10 mouse cellular contexts compared by ENCODE assay signal in the genomic region with DNA sequence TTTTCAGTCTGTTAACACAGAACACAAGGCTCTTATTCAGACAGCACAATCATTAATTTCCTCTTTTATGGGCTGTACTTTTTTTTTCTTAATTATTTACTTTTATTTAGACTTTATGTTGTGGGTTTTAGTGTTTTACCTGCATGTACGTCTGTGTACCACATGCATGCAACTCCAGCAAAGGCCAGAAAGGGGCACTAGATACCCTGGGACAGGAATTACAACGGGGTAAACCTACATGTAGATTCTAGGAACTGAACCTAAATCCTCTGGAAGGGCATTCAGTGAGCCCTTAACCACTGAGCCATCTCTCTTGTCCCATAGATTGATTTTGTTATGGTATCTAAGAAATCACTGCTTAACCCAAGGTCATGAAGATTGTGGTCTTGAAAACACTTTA. TPM values are rescaled to one million over a fixed set of nuclear protein-coding genes. Genes with fewer than 3 reads are reported as not detected.
DNase-seq lines count a peak whose midpoint lies in the region; ATAC-seq and TF ChIP-seq lines count a peak whose summit lies in the region.
"Had no signal": no experiment of that assay in that cellular context is flagged by ENCODE, and none has a peak within 500 bp of the region (broad histone marks: within the 10 kb centered on the region; RNA-seq: fewer than 3 reads in every experiment).

No protein-coding gene starts in this region.

- H3K27ac ChIP-seq in kidney, embryonic 15.5 days: no peak overlapping the region
- H3K27ac ChIP-seq in cerebellum, adult 2 months (ENCODE audit: insufficient read depth, low read length): no peak overlapping the region
- H3K27ac ChIP-seq: heart, embryonic 13.5 days; limb, embryonic 15.5 days; midbrain, embryonic 10.5 days had no signal

- peak; percentile 38 for DNase-seq in kidney, adult 9 months
- peak; percentile 25 for DNase-seq in thymus, postnatal 4 days
- no peak for DNase-seq in thymus, postnatal 0 days (ENCODE audit: low spot score)
- peak in 1 of 2 experiments; percentile 22 for DNase-seq in cerebellum, adult 2 months
- DNase-seq in urinary bladder, postnatal 4 days (ENCODE audit: low spot score in 2 of 2): no peak

- peak; percentile 56; the same call in 1 of the 2 replicates for TF ChIP-seq CTCF in cerebellum, adult 2 months (IDR thresholded peaks at IDR 0.05; ENCODE audit: borderline replicate concordance, insufficient read depth, low read depth, low read length)

- peaks cover 42% of the 10 kb centered on the region for H3K36me3 ChIP-seq in kidney, embryonic 15.5 days

- H3K4me1 ChIP-seq in kidney, embryonic 15.5 days: no peaks in the 10 kb centered on the region
- H3K4me1 ChIP-seq in cerebellum, adult 2 months (ENCODE audit: control insufficient read depth, insufficient read depth, low read length): no peaks in the 10 kb centered on the region
- H3K4me1 ChIP-seq: heart, embryonic 13.5 days; limb, embryonic 15.5 days; midbrain, embryonic 10.5 days had no signal

- H3K4me2 ChIP-seq in kidney, embryonic 15.5 days: no peak overlapping the region
- H3K4me2 ChIP-seq: heart, embryonic 13.5 days; limb, embryonic 15.5 days had no signal

- no peaks in the 10 kb centered on the region; the same call in 1 of the 2 replicates for H3K9me3 ChIP-seq in kidney, embryonic 15.5 days (replicated peaks)
- H3K9me3 ChIP-seq: heart, embryonic 13.5 days; limb, embryonic 15.5 days; midbrain, embryonic 10.5 days had no signal

- no peak for ATAC-seq in kidney, embryonic 15.5 days (replicated peaks; ENCODE audit: low FRiP score)
- no peak for ATAC-seq in megakaryocyte, adult 5-6 weeks (ENCODE audit: poor library complexity, severe bottlenecking)

- TF ChIP-seq POLR2A in cerebellum, adult 2 months (IDR thresholded peaks at IDR 0.05; ENCODE audit: borderline replicate concordance, insufficient read depth, low read length): no peak

- 58% methylated on average over 2 of the region's 2 CpGs for WGBS in kidney, embryonic 15.5 days
- WGBS in cerebellum, adult 2 months: 66% methylated on average over 2 of the region's 2 CpGs

- no peaks in the 10 kb centered on the region for H3K27me3 ChIP-seq in kidney, embryonic 15.5 days
- no peaks in the 10 kb centered on the region for H3K27me3 ChIP-seq in cerebellum, adult 2 months (ENCODE audit: control insufficient read depth, insufficient read depth, low read length)
- H3K27me3 ChIP-seq: heart, embryonic 13.5 days; limb, embryonic 15.5 days had no signal

- H3K9ac ChIP-seq in kidney, embryonic 15.5 days: no peak overlapping the region
- H3K9ac ChIP-seq: heart, embryonic 13.5 days; limb, embryonic 15.5 days had no signal

- H3K4me3 ChIP-seq in kidney, embryonic 15.5 days (replicated peaks): no peak overlapping the region
- H3K4me3 ChIP-seq in cerebellum, adult 2 months (replicated peaks; ENCODE audit: insufficient read depth, low read depth, low read length): no peak overlapping the region
- H3K4me3 ChIP-seq: heart, embryonic 13.5 days; limb, embryonic 15.5 days; midbrain, embryonic 10.5 days had no signal

RNA-seq across cellular contexts. Expression of a gene that starts 15.4 kb away (rescaled TPM):
- 59.8 and 60.4 TPM in 2 replicates for polyA plus RNA-seq in kidney, embryonic 15.5 days (2015; fragmentation: Nextera tagmentation; extraction: Ambion mirVana)
- polyA plus RNA-seq in thymus, postnatal 0 days (2015; fragmentation: Nextera tagmentation; extraction: Ambion mirVana): 51.8 and 54.5 TPM in 2 replicates
- polyA plus RNA-seq in cerebellum, adult 2 months (2012; rRNA removed): 14.0 and 14.1 TPM in 2 replicates
- 24.1 and 33.3 TPM in 2 replicates for total RNA-seq in megakaryocyte, adult 5-6 weeks (2015)
- total RNA-seq in megakaryocyte, adult 5-6 weeks (2017): 38.2 and 48.5 TPM in 2 replicates

RNA-seq across cellular contexts. Expression of a gene that starts 27.4 kb away (rescaled TPM):
- 36.0 and 37.3 TPM in 2 replicates for polyA plus RNA-seq in kidney, embryonic 15.5 days (2015; fragmentation: Nextera tagmentation; extraction: Ambion mirVana)
- 0.10 TPM in 1 of 2 replicates, not detected in the other for polyA plus RNA-seq in thymus, postnatal 0 days (2015; fragmentation: Nextera tagmentation; extraction: Ambion mirVana)
- 37.3 and 43.9 TPM in 2 replicates for polyA plus RNA-seq in cerebellum, adult 2 months (2012; rRNA removed)
- total RNA-seq in megakaryocyte, adult 5-6 weeks (2015): 0.31 and 0.73 TPM in 2 replicates
- 0.53 TPM in 1 of 2 replicates, not detected in the other for total RNA-seq in megakaryocyte, adult 5-6 weeks (2017)
- polyA plus RNA-seq: heart, embryonic 13.5 days had no signal

Comparison
In these comparisons a context has a peak if more than half of its experiments do, and no peak if none do; other contexts are left out.
1. DNase-seq: peak in kidney, adult 9 months (single experiment) and thymus, postnatal 4 days (single experiment); none in thymus, postnatal 0 days (single experiment) and urinary bladder, postnatal 4 days (0 of 2).
2. RNA of a gene that starts 27.4 kb away (polyA plus RNA-seq): 37.3 to 43.9 TPM in cerebellum, adult 2 months and 36.0 to 37.3 TPM in kidney, embryonic 15.5 days; 0.10 TPM in thymus, postnatal 0 days; every median in the first group is over 10 times any median in the second.